Mouse (Mus musculus) large intestine, adult 2 months (tissue): ENCODE data around the gene Il11ra1. TPM values are rescaled to one million over a fixed set of nuclear protein-coding genes. Genes with fewer than 3 reads are reported as not detected.
A peak's percentile ranks its signal among the peaks of the same experiment; 100 is the strongest.
"Not testable (repeated sequence)": the region's sequence is repeated elsewhere in the genome, so short reads cannot be mapped to it uniquely, and the experiment has no call there.

Source experiments
- DNase-seq: peaks from one replicate; pipeline ENCODE4 v3.0.0-alpha.2; 2012; ENCODE audit warnings: low read depth, low spot score
- WGBS: fragments of 180-500 bp; shearing (Covaris S2); methylation state at CpG from one replicate; pipeline ENCODE4 v1.1.7; 2018; 5-methylcytosine and 5-hydroxymethylcytosine counted together
- polyA plus RNA-seq: library from polyadenylated mRNA; depleted of rRNA; stranded (reverse); fragments of >200 nt; gene quantifications from 2 replicates; pipeline ENCODE4 v1.2.3, GENCODE M21; 2012

The Il11ra1 gene
- polyA plus RNA-seq, 1 experiment = 27.9 TPM

DNA sequence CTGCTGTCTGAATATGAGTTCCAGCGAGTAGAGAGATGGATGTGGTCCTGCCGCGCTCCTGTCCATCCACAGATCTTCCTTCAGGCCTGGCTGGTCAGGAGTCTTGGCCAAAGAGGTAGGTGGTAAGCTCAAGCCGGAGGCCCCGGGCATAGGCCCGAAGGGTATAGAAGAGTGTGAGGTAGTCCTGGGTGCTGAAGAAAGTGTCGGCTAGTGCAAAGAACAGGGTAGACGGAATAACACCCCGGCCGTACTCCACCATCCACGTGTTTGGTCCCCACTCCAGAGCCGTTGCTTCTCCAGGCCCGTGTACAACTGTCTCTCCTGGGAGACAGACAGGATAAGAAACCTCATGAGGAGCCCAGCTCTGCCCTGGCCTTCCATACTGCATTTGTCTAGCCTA lies 39.5 kb downstream of the Il11ra1 start:
- WGBS = 85% methylated on average over 13 of the region's 13 CpGs
- no peak for DNase-seq

DNA sequence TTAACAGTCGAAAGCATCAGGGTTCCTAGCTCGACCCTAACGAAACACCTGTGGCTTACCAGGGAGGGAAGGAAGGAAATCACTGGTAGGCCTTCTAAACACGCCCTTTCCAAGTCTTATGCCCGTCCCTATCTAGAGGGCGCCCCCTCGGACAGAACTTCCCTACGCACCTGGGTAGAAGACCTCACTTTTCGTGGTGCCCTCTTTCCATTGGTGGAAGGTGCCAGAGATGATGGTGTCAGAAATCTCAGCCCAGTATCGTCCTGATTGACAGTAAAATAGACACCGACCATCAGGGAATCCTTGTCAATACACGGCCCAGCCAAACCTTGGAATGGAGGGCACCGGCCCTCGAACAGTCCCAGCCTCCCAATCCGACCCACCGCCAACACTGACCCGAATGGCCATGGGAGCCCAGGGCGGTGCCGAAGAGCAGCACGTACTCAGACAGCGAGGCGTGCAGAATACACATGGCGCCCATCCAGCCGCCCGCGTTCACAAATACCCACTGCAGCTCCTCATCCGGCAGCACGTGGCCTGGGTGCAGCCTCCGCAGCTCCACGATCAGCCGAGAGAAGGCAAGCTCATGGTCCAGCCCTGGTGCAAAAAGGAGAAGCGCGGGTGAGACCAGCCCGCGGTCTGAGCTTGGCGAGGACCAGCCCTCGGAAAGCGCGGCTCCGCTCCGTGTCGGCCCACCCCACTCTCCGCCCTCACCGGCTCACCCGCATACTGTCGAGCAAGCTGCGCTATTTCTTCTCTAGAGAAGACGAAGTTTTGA lies 40.8 kb downstream of the Il11ra1 start:
- DNase-seq = no peak
- 1% methylated on average over 48 of the region's 48 CpGs for WGBS

DNA sequence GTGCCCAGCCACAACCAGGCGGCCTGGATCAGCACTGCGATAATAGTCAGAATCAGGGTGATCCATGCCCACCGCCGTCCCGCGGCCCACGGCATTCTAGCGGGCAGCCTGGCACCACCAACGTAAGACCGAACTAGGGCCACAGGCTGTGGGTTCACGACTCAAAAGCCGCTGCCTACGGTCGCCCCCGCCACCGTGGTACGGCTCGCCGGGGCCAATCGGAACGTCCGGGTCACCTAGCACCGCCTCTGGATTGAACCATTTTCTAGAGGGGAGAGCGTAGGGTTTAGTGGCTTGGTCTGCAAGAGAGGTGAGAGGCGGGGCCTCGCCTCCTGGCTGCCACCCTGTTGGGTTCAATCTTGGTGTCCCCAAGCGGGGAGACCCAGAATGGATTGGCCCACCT lies 41.4 kb downstream of the Il11ra1 start:
- WGBS = under 1% methylated on average over 27 of the region's 27 CpGs

DNA sequence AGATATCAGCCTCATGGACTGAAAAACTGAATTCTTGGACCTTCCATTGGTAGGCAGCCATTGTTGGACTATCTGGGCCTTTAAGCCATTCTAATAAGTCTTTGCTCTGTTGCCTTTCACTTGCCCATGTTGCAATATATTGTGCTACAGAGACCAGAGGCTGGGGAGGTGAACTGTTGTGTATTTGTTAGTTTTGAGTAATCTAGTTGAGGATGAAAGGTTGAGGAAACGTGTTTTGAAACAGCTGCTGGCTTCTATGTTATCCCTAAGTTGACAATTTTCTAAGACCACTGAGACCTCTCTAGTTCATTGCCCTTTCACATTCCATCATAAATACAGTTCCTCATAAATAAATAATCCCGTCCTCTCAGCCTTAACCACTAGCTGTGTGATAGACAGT lies 44.3 kb downstream of the Il11ra1 start:
- WGBS = 81% methylated on average over 2 of the region's 2 CpGs

More for the DNA sequence above, 41.4 kb downstream of the Il11ra1 start:
- DNase-seq = peak; percentile 73

DNA sequence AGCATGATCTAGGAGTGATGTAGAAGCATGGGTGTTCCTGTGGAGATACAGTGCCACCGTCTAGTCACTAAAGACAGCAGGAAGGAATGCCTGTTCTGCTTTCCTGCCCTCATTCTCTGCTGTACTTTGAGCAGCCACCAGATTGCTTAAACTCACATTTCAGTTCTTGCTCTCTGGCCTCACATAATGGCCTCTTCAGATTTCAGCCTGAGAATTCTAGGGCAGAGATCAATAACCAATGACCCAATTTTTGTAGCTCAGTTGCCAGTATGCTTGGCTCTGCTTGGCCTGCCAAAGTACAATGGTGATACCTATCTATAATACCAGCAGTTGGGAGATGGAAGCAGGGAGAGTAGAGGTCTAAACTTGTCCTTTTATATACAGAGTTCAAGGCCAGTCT lies 45.2 kb downstream of the Il11ra1 start:
- no peak for DNase-seq
- WGBS = 83% methylated on average over 1 of the region's 1 CpGs

More for the DNA sequence above, 44.3 kb downstream of the Il11ra1 start:
- no peak for DNase-seq

DNA sequence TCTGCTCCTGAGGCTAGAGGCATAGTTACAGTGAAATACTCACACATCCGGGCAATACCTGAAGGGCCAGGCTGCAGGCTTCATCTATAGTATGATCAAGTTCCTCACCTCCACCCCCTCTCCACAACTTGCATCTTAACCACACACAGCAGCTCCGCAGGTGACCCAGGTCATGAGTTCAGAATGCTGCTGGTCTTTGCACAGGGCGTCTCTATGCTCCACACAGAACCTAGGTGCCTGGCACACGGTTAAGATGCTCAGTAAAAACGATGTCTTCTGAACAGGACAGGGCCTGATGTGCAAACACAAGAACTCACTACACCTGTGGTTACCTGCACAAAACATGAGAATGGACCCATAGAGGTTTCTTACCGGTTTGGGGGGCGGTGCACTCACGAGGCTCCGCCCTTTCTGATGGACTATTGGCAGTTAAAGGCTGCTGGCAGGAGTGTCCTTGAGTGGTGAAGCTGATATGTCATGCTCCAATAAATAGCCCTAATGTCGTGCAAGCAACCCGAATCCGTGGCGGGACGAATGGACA lies 55.1 kb downstream of the Il11ra1 start, which contains the start of gene Galt:
Galt (plus strand) TSS at position 432 of the 541 bp plus-strand sequence.
- peak; percentile 68 for DNase-seq
- 10% methylated on average over 14 of the region's 14 CpGs for WGBS

DNA sequence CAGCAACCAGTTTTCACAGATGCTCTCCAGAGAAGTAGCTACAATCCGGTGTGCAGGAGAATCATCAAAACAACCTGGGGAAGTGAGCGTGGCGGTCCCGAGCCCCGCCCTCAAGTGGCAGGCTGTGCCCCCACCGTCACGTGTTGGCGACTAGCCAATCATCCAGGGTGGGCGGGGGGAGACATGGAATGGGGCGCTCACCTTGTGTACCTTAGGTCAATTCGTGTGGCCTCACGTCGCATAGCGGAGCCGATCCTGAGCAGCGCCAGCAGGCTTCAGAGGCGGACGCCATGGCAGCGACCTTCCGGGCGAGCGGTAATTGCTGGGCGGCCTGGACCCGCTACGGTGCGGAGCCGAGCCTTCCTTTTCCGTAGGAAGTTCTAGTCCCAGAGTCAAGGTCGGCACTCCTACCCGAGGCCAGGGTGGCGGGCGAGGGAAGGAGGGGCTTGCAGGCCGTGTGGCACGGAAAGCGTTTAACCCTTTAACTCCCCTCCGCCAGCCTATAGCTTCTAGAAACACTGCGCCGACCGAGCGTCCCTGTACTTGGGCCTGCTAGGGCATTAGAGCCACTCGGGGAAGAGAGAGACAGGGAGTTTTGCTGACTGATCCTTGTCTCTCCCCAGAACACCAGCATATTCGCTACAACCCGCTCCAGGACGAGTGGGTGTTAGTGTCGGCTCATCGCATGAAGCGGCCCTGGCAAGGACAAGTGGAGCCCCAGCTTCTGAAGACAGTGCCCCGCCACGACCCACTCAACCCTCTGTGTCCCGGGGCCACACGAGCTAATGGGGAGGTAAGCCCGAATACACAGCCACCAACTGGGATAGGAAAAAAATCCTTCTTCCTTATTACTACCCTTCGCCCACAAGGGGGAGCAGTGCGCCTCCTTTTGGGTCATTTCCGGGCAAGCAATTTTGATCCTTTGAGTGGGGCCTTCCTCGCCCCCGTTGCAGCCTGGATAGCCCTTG lies 55.8 kb downstream of the Il11ra1 start, which contains the start of gene Sigmar1:
Sigmar1 (minus strand) TSS at position 820 of the 968 bp plus-strand sequence.
- peak; percentile 85 for DNase-seq

DNA sequence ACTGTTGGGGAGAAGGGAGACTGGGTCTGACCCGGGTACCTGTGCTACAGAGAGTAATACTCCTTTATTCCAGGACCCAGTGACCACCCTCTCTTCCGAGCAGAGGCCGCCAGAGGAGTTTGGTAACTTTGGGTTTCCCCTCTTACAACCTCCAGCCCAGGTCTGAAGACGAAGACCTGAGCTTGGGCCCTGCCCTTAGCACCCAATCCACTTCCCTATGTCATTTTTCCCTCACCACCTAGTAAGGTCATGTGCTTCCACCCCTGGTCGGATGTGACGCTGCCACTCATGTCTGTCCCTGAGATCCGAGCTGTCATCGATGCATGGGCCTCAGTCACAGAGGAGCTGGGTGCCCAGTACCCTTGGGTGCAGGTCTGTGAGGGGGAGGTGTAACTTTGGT lies 56.7 kb downstream of the Il11ra1 start:
- 65% methylated on average over 8 of the region's 8 CpGs for WGBS
- DNase-seq = no peak

More for the DNA sequence above, 55.8 kb downstream of the Il11ra1 start, which contains the start of gene Sigmar1:
- WGBS = under 1% methylated on average over 57 of the region's 57 CpGs

DNA sequence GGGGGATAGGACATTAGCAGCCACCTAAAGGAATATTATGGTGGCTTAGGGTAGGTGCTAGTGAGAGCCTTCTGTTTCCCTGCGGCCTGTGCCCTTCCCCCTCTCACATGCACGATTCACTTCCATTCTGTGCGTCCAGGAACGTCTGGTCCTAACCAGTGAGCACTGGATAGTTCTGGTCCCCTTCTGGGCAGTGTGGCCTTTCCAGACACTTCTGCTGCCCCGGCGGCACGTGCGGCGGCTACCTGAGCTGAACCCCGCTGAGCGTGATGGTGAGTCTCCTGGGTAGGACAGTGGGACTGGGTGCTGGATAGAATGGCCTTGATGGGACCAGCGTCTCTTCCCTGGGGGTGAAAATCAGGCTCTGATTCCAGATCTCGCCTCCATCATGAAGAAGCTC lies 57.5 kb downstream of the Il11ra1 start:
- no peak for DNase-seq
- 95% methylated on average over 13 of the region's 13 CpGs for WGBS

DNA sequence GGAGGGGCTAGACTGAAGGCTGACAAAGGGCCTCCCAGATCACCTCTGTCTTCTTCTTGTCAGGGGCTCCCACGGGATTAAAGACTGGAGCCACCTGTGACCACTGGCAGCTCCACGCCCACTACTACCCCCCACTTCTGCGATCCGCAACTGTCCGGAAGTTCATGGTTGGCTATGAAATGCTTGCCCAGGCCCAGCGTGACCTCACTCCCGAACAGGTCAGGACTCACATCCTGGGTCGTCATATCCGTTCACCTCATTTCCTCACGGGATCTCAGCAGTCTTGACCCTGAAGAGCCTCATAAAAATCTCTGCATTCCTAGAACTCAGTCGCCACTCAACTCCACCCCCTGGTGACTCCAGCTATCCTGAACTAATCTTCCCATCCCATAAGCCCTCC lies 58.2 kb downstream of the Il11ra1 start:
- 79% methylated on average over 11 of the region's 11 CpGs for WGBS
- DNase-seq = no peak

DNA sequence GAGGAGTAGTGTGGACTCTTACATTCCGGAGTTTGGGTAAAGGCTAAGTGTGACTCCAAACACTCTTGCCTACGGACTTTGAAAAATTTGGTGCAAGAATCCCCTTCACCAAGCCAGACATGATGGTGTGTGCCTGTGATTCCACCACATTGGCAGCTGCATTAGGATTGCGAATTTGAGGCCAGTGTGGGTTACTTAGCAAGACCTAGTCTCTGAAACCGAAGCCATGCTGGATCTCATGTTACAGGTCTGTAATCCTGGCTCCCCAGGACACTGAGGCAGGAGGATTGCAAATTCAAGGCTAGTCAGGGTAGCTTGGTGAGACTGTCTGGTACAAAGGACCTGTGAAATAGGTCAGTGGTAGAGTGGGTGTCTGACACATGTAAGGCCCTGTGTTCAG lies 58.9 kb downstream of the Il11ra1 start:
- DNase-seq = no peak
- 95% methylated on average over 4 of the region's 4 CpGs for WGBS

DNA sequence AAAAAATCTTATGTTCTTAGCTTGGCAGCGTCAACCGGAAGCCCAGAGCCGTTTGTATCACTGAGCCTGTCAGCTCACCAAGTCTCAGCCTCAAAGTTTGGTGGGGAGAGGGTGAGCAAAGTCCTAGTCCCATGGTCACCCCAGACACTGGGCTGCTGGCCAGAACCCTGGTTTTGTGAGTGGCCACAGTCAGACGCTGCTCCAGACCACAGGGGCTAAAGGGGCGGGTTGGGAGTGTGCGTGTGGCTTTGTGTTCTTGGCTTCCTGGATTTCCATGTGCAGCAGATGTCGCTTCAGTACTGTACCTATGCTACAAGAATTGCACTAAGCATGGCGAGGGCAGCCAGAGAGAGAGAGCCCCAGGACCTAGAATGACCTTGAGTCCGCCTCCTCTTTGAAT lies 59.4 kb downstream of the Il11ra1 start:
- WGBS = 77% methylated on average over 9 of the region's 9 CpGs
- DNase-seq = no peak

DNA sequence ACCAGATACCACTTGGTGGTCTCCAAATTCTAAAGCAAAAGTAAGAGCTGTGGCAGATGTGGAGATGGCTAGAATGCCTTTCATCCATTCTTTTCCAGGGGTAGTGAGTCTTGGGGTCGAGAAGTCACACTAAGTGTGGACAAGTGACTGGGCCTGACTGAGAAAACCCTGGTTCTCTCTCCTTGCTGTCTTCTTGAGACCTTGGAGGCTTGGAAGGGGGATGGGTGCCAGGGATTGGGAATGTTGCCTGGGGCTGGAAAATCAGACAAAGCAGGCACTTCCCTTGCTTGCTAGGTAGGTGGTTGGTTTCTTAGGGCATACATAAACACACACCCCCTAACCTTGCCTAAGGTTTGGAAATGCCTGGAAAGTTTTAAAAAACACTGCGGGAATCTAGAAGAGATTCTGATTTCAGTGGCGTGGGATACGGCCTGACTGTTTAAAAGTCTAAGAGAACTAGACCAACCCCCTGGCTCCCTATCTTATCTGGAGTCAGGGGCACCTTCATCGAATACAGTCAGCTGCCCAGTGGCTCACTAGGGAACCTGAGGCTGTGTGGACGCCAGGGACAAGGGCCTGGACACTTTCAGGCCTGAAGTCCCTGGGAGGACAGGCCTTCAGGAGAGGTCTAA lies 60.0 kb downstream of the Il11ra1 start:
- no peak for DNase-seq
- WGBS = 41% methylated on average over 6 of the region's 6 CpGs

DNA sequence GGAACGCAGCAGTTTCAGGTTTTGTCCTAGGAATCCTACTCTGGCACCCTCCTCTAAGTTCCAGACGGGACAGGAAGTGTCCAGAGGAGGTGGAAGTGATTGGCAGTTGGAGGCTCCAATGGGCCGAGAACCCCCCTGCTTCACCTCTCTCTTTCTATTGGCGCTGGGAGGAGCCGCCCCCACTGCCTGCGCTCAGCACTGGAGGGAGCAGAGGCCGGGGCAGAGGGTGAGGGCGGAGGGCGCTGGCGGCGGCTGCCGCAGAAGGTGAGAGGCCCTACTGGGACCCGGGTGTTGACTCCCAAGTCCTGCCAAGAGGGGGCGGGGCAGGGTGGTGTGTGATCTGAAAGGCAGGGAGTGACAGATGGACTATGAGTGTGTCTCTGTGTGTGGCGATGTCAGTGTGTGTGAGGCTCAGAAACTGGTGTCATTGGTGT lies 60.5 kb downstream of the Il11ra1 start:
- peak; percentile 85 for DNase-seq
- 2% methylated on average over 15 of the region's 15 CpGs for WGBS

DNA sequence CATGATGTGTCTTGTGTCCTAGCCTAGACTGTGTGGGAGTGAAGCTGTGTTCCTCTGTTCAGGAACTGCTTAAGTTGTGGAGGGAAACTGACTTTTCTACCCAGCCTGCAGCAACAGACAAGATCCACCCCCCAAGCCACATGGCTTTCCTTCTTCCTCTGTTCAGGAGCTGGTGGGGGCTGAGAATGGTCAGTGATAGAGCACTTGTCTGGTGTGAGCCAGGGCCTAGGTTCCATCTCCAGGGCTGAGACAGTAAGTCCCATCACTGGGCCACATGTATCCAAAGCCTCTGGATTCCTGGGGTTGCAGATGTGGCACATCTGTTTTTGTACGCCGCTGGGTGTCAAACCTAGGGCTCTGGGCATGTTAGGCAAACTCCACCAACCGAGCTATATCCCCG lies 61.1 kb downstream of the Il11ra1 start:
- DNase-seq = no peak
- 69% methylated on average over 4 of the region's 4 CpGs for WGBS

DNA sequence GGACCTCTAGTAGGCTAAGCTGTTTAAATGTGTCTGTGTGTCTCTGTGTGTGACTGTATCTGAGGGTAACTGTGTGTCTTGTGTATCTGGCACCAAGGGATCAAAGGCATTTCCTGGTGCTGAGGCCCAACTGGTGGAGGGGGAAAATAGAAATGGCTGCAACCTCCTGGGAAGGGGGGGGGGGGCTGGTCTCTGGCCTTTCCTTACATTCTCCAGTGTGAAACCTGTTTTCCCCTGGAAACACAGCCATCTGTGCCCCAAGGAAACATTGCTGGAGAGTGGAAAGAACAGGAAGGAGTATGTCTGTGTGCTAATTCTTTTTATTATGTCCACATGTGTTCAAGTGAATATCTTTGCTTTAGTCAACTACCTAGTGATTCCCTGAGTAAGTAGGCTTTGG lies 61.9 kb downstream of the Il11ra1 start:
- DNase-seq = no peak

DNA sequence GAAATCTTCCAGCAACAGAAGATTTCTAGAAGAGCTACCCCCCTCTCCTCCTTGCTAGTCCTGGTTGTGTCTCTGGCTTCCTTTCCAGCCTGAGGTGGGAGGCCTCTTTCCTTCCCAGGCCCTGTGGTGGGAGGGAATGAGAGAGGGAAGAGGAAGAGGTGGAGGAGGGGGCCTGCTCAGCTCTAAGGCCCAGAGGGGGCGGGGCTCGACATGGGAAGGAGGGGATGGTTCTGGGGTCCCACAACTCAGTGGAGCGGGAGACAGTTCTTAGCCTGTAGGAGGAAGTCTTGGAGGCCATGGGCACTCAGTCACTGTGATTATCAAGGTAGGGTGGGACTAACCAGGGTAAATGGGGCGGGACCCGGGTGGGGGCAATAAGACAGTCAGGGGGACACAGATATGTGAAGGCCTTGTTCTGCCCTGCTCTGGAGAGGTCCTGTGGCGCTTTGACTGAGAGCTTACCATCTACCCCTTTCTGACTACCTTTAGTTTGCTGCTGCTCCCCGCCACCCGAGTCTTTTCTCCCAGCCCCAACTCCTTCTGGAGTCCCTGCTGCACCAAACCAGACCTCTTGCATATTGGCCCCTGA lies 62.4 kb downstream of the Il11ra1 start:
- 66% methylated on average over 8 of the region's 8 CpGs for WGBS

DNA sequence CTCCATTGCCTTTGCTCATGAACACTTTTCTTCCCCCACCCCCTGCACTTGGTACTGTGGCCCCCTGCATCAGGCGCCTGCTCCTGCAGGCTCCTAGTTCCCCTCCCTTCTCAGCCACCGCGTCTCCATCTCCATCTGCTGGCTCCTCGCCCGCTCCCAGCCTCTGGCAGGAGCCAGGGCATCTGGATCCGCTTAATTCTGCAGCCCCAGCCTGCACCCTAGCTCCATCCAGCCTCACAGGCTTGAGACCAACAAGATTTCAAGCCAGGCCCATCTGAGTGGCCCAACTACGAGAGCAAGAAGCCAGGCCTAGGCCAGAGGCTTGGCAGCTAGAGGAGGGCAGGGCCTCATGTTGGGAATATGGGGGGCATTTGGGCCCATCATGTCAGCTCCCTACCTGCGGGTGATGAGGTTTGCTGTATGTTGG lies 62.9 kb downstream of the Il11ra1 start:
- not testable (repeated sequence) for DNase-seq
- WGBS = 68% methylated on average over 8 of the region's 8 CpGs

More for the DNA sequence above, 62.4 kb downstream of the Il11ra1 start:
- no peak for DNase-seq

DNA sequence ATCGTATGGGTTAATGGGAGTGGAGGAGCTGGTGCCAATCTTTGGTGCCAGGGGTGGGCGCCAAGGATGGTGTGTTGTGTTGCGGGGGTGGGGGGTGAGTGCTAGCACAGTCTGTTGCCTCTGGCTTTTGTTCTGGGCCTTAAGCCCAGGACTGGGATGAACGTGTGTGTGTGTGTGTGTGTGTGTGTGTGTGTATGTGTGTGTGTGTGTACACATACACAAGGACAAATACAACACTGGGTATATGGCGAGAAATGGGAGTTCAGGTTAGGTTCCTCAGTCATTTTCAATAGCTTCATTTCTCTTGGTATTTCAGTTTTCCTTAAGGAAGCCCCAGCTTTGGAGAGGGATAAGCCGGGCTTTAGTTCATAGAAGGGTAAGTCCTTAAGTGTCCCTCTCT lies 63.4 kb downstream of the Il11ra1 start:
- WGBS = 64% methylated on average over 4 of the region's 6 CpGs
- not testable (repeated sequence) for DNase-seq
